ENCODE assay signal across 8 mouse cellular contexts in genomic region chr10:93736114-93736645, GRCm38 (mm10).
DNase-seq lines count a peak whose midpoint lies in the region; ATAC-seq and TF ChIP-seq lines count a peak whose summit lies in the region.

No protein-coding gene starts in this region.

- H3K4me1 ChIP-seq in embryonic facial prominence, embryonic 14.5 days (ENCODE audit: control insufficient read depth, insufficient read depth, low read length), result 0 out of 2 replicates have a peak, but pooled peaks cover 3% of the 10 kb centered on the region
- H3K4me1 ChIP-seq in embryonic facial prominence, embryonic 10.5 days, result peaks cover 5% of the 10 kb centered on the region
- H3K4me1 ChIP-seq in lung, embryonic 15.5 days, result no peaks in the 10 kb centered on the region

- no peak for TF ChIP-seq CTCF in C2C12 (IDR thresholded peaks at IDR 0.05; ENCODE audit: control insufficient read depth, insufficient read depth, insufficient read length)

- H3K36me3 ChIP-seq in embryonic facial prominence, embryonic 14.5 days (ENCODE audit: control insufficient read depth, insufficient read depth, low read length), result no peaks in the 10 kb centered on the region
- H3K36me3 ChIP-seq in embryonic facial prominence, embryonic 10.5 days (replicated peaks), result no peaks in the 10 kb centered on the region
- no peaks in the 10 kb centered on the region for H3K36me3 ChIP-seq in C2C12 (ENCODE audit: control insufficient read depth, insufficient read depth)
- no peaks in the 10 kb centered on the region for H3K36me3 ChIP-seq in lung, embryonic 15.5 days

- no peak overlapping the region for H3ac ChIP-seq in C2C12 (ENCODE audit: control insufficient read depth, insufficient read length, low read depth)

- no peaks in the 10 kb centered on the region for H3K27me3 ChIP-seq in embryonic facial prominence, embryonic 14.5 days (replicated peaks; ENCODE audit: control insufficient read depth, insufficient read depth, low read length)
- H3K27me3 ChIP-seq in embryonic facial prominence, embryonic 10.5 days (replicated peaks; ENCODE audit: low read depth, poor library complexity, severe bottlenecking), result no peaks in the 10 kb centered on the region
- no peaks in the 10 kb centered on the region for H3K27me3 ChIP-seq in C2C12 (ENCODE audit: control insufficient read depth, insufficient read depth, insufficient read length)
- no peaks in the 10 kb centered on the region for H3K27me3 ChIP-seq in lung, embryonic 15.5 days

- H3K79me3 ChIP-seq in C2C12 (ENCODE audit: low read depth), result no peaks in the 10 kb centered on the region

- no peak overlapping the region for H3K4me2 ChIP-seq in embryonic facial prominence, embryonic 14.5 days (ENCODE audit: low read depth, low read length)
- H3K4me2 ChIP-seq in lung, embryonic 15.5 days, result no peak overlapping the region

- H3K9me3 ChIP-seq in embryonic facial prominence, embryonic 14.5 days (ENCODE audit: control insufficient read depth, low read length), result no peaks in the 10 kb centered on the region
- H3K9me3 ChIP-seq in embryonic facial prominence, embryonic 10.5 days, result no peaks in the 10 kb centered on the region
- no peaks in the 10 kb centered on the region for H3K9me3 ChIP-seq in lung, embryonic 15.5 days

- ATAC-seq in embryonic facial prominence, embryonic 14.5 days (ENCODE audit: low read depth), result no peak
- ATAC-seq in lung, embryonic 15.5 days (ENCODE audit: borderline replicate concordance, extremely low read depth, low FRiP score, low TSS enrichment), result peak; percentile 73; the same call in 1 of the 2 replicates

- H3K4me3 ChIP-seq in embryonic facial prominence, embryonic 14.5 days (ENCODE audit: low read depth, low read length), result no peak overlapping the region
- H3K4me3 ChIP-seq in embryonic facial prominence, embryonic 10.5 days, result no peak overlapping the region
- H3K4me3 ChIP-seq in C2C12 (ENCODE audit: insufficient read depth, poor library complexity, severe bottlenecking), result no peak overlapping the region
- no peak overlapping the region for H3K4me3 ChIP-seq in lung, embryonic 15.5 days

- no peaks in the 10 kb centered on the region for H3K79me2 ChIP-seq in C2C12 (ENCODE audit: control insufficient read depth, insufficient read depth)

- WGBS in embryonic facial prominence, embryonic 14.5 days, result 60% methylated on average over 6 of the region's 6 CpGs
- WGBS in embryonic facial prominence, embryonic 10.5 days, result 75% methylated on average over 6 of the region's 6 CpGs
- WGBS in lung, embryonic 15.5 days, result 23% methylated on average over 6 of the region's 6 CpGs

- H3K9ac ChIP-seq in embryonic facial prominence, embryonic 14.5 days (ENCODE audit: low read depth, low read length), result no peak overlapping the region
- H3K9ac ChIP-seq in lung, embryonic 15.5 days, result no peak overlapping the region

- no peak overlapping the region for H3K27ac ChIP-seq in embryonic facial prominence, embryonic 14.5 days (replicated peaks; ENCODE audit: low read depth, low read length)
- H3K27ac ChIP-seq in embryonic facial prominence, embryonic 10.5 days (replicated peaks), result no peak overlapping the region
- no peak overlapping the region for H3K27ac ChIP-seq in lung, embryonic 15.5 days

- DNase-seq in embryonic facial prominence, embryonic 14.5 days (ENCODE audit: low spot score), result peak; percentile 83
- DNase-seq in embryonic facial prominence, embryonic 10.5 days (ENCODE audit: low spot score), result no peak
- DNase-seq in cerebellum, postnatal 36 days, result peak; percentile 46 to 50
- peak; percentile 87 for DNase-seq in heart, postnatal 4 days
- DNase-seq in thymus, postnatal 10 days (ENCODE audit: low spot score in 2 of 2), result no peak
- DNase-seq in spleen, postnatal 4 days (ENCODE audit: low spot score in 2 of 2), result no peak

TF ChIP-seq in C2C12, 6 proteins besides CTCF, POLR2A, EP300 and RAD21:
- TF ChIP-seq MYOG (IDR thresholded peaks at IDR 0.05; ENCODE audit: control insufficient read depth, extremely low read depth, insufficient read length), result no peak
- TF ChIP-seq FOSL1 (IDR thresholded peaks at IDR 0.05; ENCODE audit: insufficient read depth, low read length, poor library complexity, severe bottlenecking), result no peak
- peak; percentile 66 for TF ChIP-seq MYOD1 (IDR thresholded peaks at IDR 0.05; ENCODE audit: control insufficient read depth, insufficient read length, low read depth)
- TF ChIP-seq CEBPB (IDR thresholded peaks at IDR 0.05; ENCODE audit: low read depth), result no peak

Comparison
In these comparisons a context has a peak if more than half of its experiments do, and no peak if none do; other contexts are left out.
1. DNase-seq: peak in embryonic facial prominence, embryonic 14.5 days (single experiment), cerebellum, postnatal 36 days (2 of 2) and heart, postnatal 4 days (single experiment); none in embryonic facial prominence, embryonic 10.5 days (single experiment), thymus, postnatal 10 days (0 of 2) and spleen, postnatal 4 days (0 of 2).